8 mouse cellular contexts compared by ENCODE assay signal in genomic region chr10:19712421-19712836, GRCm38 (mm10). TPM values are rescaled to one million over a fixed set of nuclear protein-coding genes. Genes with fewer than 3 reads are reported as not detected.
DNase-seq lines count a peak whose midpoint lies in the region; ATAC-seq and TF ChIP-seq lines count a peak whose summit lies in the region.

TSS of gene Il20ra (plus strand) at chr10:19712570.

- H3K79me2 ChIP-seq in MEL (ENCODE audit: control insufficient read depth, insufficient read depth, low read length, poor library complexity), result no peaks in the 10 kb centered on the region

- peak; percentile 89 for ATAC-seq in forebrain, embryonic 15.5 days (replicated peaks)
- 0 out of 2 replicates have a peak, but pooled peaks have one; percentile 38 for ATAC-seq in hindbrain, embryonic 11.5 days (ENCODE audit: low FRiP score)

- peak within 1 kb of the TSS; percentile 35 for H3K9ac ChIP-seq in MEL (ENCODE audit: control insufficient read depth, low read depth, low read length, poor library complexity, severe bottlenecking)
- peak within 1 kb of the TSS; percentile 49 for H3K9ac ChIP-seq in forebrain, embryonic 15.5 days (replicated peaks)
- H3K9ac ChIP-seq in hindbrain, embryonic 11.5 days (ENCODE audit: low read depth, low read length), result 0 out of 2 replicates have a peak within 1 kb of the TSS, but pooled peaks have one; percentile 24

- H3K27me3 ChIP-seq in MEL (ENCODE audit: control insufficient read depth in 1 of 2, insufficient read depth in 2 of 2, low read length in 2 of 2), result no peaks in the 10 kb centered on the region; a peak in 1 of 4 replicates
- H3K27me3 ChIP-seq in forebrain, embryonic 15.5 days, result peaks cover 15% of the 10 kb centered on the region; the same call in 1 of the 2 replicates
- H3K27me3 ChIP-seq in hindbrain, embryonic 11.5 days (ENCODE audit: control insufficient read depth, insufficient read depth, low read length), result peaks cover 4% of the 10 kb centered on the region; the same call in 1 of the 2 replicates

- H3K36me3 ChIP-seq in MEL (ENCODE audit: control insufficient read depth in 1 of 2, insufficient read depth in 2 of 2, low read length in 2 of 2), result peaks cover 0 to 12% of the 10 kb centered on the region in 2 experiments; a peak in 2 of 4 replicates
- no peaks in the 10 kb centered on the region for H3K36me3 ChIP-seq in forebrain, embryonic 15.5 days
- H3K36me3 ChIP-seq in hindbrain, embryonic 11.5 days (ENCODE audit: control insufficient read depth, insufficient read depth, low read length), result no peaks in the 10 kb centered on the region

- peak within 1 kb of the TSS; percentile 53 for H3K27ac ChIP-seq in MEL (ENCODE audit: control insufficient read depth, low read depth, low read length)
- H3K27ac ChIP-seq in bone marrow, adult 2 months (ENCODE audit: control insufficient read depth, insufficient read depth, low read depth, low read length, poor library complexity), result no peak within 1 kb of the TSS
- no peak within 1 kb of the TSS for H3K27ac ChIP-seq in forebrain, embryonic 15.5 days (replicated peaks)
- H3K27ac ChIP-seq in hindbrain, embryonic 11.5 days (ENCODE audit: low read depth, low read length), result no peak within 1 kb of the TSS

- peak; percentile 49 for TF ChIP-seq RAD21 in MEL (IDR thresholded peaks at IDR 0.05; ENCODE audit: low read depth, low read length)

- peak within 1 kb of the TSS; percentile 96 for H3K4me2 ChIP-seq in forebrain, embryonic 15.5 days (replicated peaks)
- peak within 1 kb of the TSS; percentile 85 for H3K4me2 ChIP-seq in hindbrain, embryonic 11.5 days (replicated peaks; ENCODE audit: low read depth, low read length)

- H3K4me1 ChIP-seq in MEL (ENCODE audit: control insufficient read depth in 1 of 2, insufficient read depth in 2 of 2, low read length in 2 of 2), result peaks cover 5 to 20% of the 10 kb centered on the region in 2 experiments
- no peaks in the 10 kb centered on the region; the same call in 1 of the 2 replicates for H3K4me1 ChIP-seq in bone marrow, adult 2 months (ENCODE audit: control insufficient read depth, insufficient read depth, low read length)
- H3K4me1 ChIP-seq in forebrain, embryonic 15.5 days, result peaks cover 11% of the 10 kb centered on the region
- H3K4me1 ChIP-seq in hindbrain, embryonic 11.5 days (replicated peaks; ENCODE audit: control insufficient read depth, insufficient read depth, low read length), result no peaks in the 10 kb centered on the region

- peak in 2 of 3 experiments; percentile 61 to 65; a peak in 5 of 6 replicates for TF ChIP-seq CTCF in MEL (IDR thresholded peaks at IDR 0.05 in 2 of 3, conservative IDR thresholded peaks at IDR 0.05 in 1 of 3; ENCODE audit: control insufficient read depth in 1 of 3, insufficient read depth in 1 of 3, low read depth in 2 of 3, low read length in 3 of 3, poor library complexity in 1 of 3, severe bottlenecking in 1 of 3)
- peak; percentile 63 for TF ChIP-seq CTCF in bone marrow, adult 2 months (IDR thresholded peaks at IDR 0.05; ENCODE audit: control insufficient read depth, insufficient read depth, low read length)

- TF ChIP-seq EP300 in MEL (IDR thresholded peaks at IDR 0.05; ENCODE audit: low read depth in 1 of 2, low read length in 2 of 2), result no peak

- no peaks in the 10 kb centered on the region for H3K9me3 ChIP-seq in MEL (replicated peaks; ENCODE audit: insufficient read depth, low read length)
- no peaks in the 10 kb centered on the region for H3K9me3 ChIP-seq in forebrain, embryonic 15.5 days
- H3K9me3 ChIP-seq in hindbrain, embryonic 11.5 days (ENCODE audit: control insufficient read depth, low read length), result no peaks in the 10 kb centered on the region

- under 1% methylated on average over 29 of the region's 29 CpGs for WGBS in bone marrow, adult 2 months
- under 1% methylated on average over 29 of the region's 29 CpGs for WGBS in forebrain, embryonic 15.5 days
- WGBS in hindbrain, embryonic 11.5 days, result 3% methylated on average over 29 of the region's 29 CpGs

- DNase-seq in MEL (ENCODE audit: low read depth, low spot score) (peak; percentile 54), adipocyte (ENCODE audit: low spot score) (no peak)
- peak; percentile 66 for DNase-seq in hindbrain, embryonic 11.5 days (ENCODE audit: low spot score)
- DNase-seq in left cerebral cortex, adult 11 months (ENCODE audit: low spot score), result peak; percentile 18
- DNase-seq in lung, postnatal 4 days, result peak; percentile 49 to 63
- DNase-seq in right cerebral cortex, postnatal 10 days (ENCODE audit: low spot score in 2 of 2), result peak; percentile 53 to 71

- no peak for TF ChIP-seq POLR2A in MEL (IDR thresholded peaks at IDR 0.05; ENCODE audit: control insufficient read depth in 1 of 2, insufficient read depth in 1 of 2, low read depth in 1 of 2, low read length in 2 of 2, poor library complexity in 1 of 2)
- TF ChIP-seq POLR2A in bone marrow, adult 2 months (IDR thresholded peaks at IDR 0.05; ENCODE audit: borderline replicate concordance, control insufficient read depth, low read depth, low read length), result no peak; the same call in 1 of the 2 replicates

- peak within 1 kb of the TSS; percentile 48 to 49 for H3K4me3 ChIP-seq in MEL (ENCODE audit: control insufficient read depth in 1 of 2, insufficient read depth in 1 of 2, low read depth in 2 of 2, low read length in 2 of 2)
- peak within 1 kb of the TSS; percentile 22 for H3K4me3 ChIP-seq in bone marrow, adult 2 months (replicated peaks; ENCODE audit: control insufficient read depth, low read depth, low read length)
- peak within 1 kb of the TSS; percentile 46 for H3K4me3 ChIP-seq in forebrain, embryonic 15.5 days
- peak within 1 kb of the TSS; percentile 38 for H3K4me3 ChIP-seq in hindbrain, embryonic 11.5 days (ENCODE audit: low read depth, low read length)

TF ChIP-seq in MEL, 35 proteins besides CTCF, POLR2A, EP300 and RAD21:
- peak; percentile 68 for TF ChIP-seq SMC3 (IDR thresholded peaks at IDR 0.05; ENCODE audit: low read depth, low read length)
- TF ChIP-seq CHD2 (IDR thresholded peaks at IDR 0.05; ENCODE audit: low read length), result no peak
- TF ChIP-seq ZNF384 (IDR thresholded peaks at IDR 0.05; ENCODE audit: low read depth, low read length), result no peak
- TF ChIP-seq USF1 (IDR thresholded peaks at IDR 0.05; ENCODE audit: low read depth, low read length), result no peak
- no peak for TF ChIP-seq KAT2A (conservative IDR thresholded peaks at IDR 0.05; ENCODE audit: low read depth, low read length)
- TF ChIP-seq HCFC1 (IDR thresholded peaks at IDR 0.05; ENCODE audit: low read depth, low read length), result no peak
- TF ChIP-seq SIN3A (IDR thresholded peaks at IDR 0.05; ENCODE audit: low read length), result no peak
- peak; percentile 31; the same call in 1 of the 2 replicates for TF ChIP-seq ZC3H11A (IDR thresholded peaks at IDR 0.05; ENCODE audit: low read depth, low read length)

RNA-seq across cellular contexts. Expression of gene Il20ra, which starts in this region (rescaled TPM):
- total RNA-seq in MEL (2012; rRNA removed), result not detected in 2 replicates
- polyA plus RNA-seq in MEL (2012; ENCODE audit: insufficient read depth in 1 of 2, insufficient read length in 2 of 2, low read depth in 1 of 2, low replicate concordance in 2 of 2, missing spikeins in 1 of 2), result under 1 TPM in 1 of 2 experiments, not detected in 1; 0.06 TPM
- polyA plus RNA-seq in bone marrow, adult 2 months (2011; ENCODE audit: insufficient read depth, insufficient read length, low replicate concordance, missing spikeins), result not detected in 2 replicates
- 0.11 and 0.15 TPM in 2 replicates for polyA plus RNA-seq in forebrain, embryonic 15.5 days (2015; fragmentation: Nextera tagmentation; extraction: Ambion mirVana)
- polyA plus RNA-seq in hindbrain, embryonic 11.5 days (2014; fragmentation: Nextera tagmentation; extraction: Ambion mirVana), result 0.08 TPM in 1 of 2 replicates, not detected in the other

Comparison
In these comparisons a context has a peak if more than half of its experiments do, and no peak if none do; other contexts are left out.
1. Peak in DNase-seq, H3K4me3 ChIP-seq, H3K27ac ChIP-seq and H3K9ac ChIP-seq in MEL; RNA of the gene not detected or under 1 TPM.
2. Peak in ATAC-seq, H3K4me3 ChIP-seq, H3K9ac ChIP-seq and H3K4me2 ChIP-seq in forebrain, embryonic 15.5 days; RNA of the gene not detected or under 1 TPM.
3. Peak in DNase-seq, ATAC-seq, H3K4me3 ChIP-seq, H3K9ac ChIP-seq and H3K4me2 ChIP-seq in hindbrain, embryonic 11.5 days; RNA of the gene not detected or under 1 TPM.